Mouse (Mus musculus) urinary bladder, postnatal 14 days (tissue): ENCODE measurements around the gene Col4a6.

ENCODE experiments used
- DNase-seq: peaks from one replicate; pipeline ENCODE4 v3.0.0; 2021; ENCODE audit warnings: low spot score

The Col4a6 gene

GRCm38 (mm10) chrX:141249636-141250035 lies 224.2 kb downstream of the Col4a6 start:
- DNase-seq: no peak

- peak; percentile 20 for DNase-seq
Measured at GRCm38 (mm10) chrX:141236564-141237333, 237.1 kb downstream of the Col4a6 start.

GRCm38 (mm10) chrX:141228169-141228568 lies 245.7 kb downstream of the Col4a6 start:
- no peak for DNase-seq

GRCm38 (mm10) chrX:141212802-141213201 lies 261.1 kb downstream of the Col4a6 start:
- peak; percentile 51 for DNase-seq

- no peak for DNase-seq
Measured at GRCm38 (mm10) chrX:141198993-141199392, 274.9 kb downstream of the Col4a6 start.

- no peak for DNase-seq
Measured at GRCm38 (mm10) chrX:141195036-141195435, 278.8 kb downstream of the Col4a6 start.

- DNase-seq: peak; percentile 12
Measured at GRCm38 (mm10) chrX:141175353-141175752, 298.5 kb downstream of the Col4a6 start.

GRCm38 (mm10) chrX:141165067-141165466 lies 308.8 kb downstream of the Col4a6 start:
- no peak for DNase-seq

- DNase-seq: no peak
Measured at GRCm38 (mm10) chrX:141160371-141160770, 313.5 kb downstream of the Col4a6 start.

- DNase-seq: no peak
Measured at GRCm38 (mm10) chrX:141158160-141158559, 315.7 kb downstream of the Col4a6 start.

GRCm38 (mm10) chrX:141157626-141158025 lies 316.2 kb downstream of the Col4a6 start:
- no peak for DNase-seq

GRCm38 (mm10) chrX:141156696-141157095 lies 317.2 kb downstream of the Col4a6 start:
- no peak for DNase-seq

GRCm38 (mm10) chrX:141151182-141151581 lies 322.7 kb downstream of the Col4a6 start:
- no peak for DNase-seq

GRCm38 (mm10) chrX:141150290-141150689 lies 323.6 kb downstream of the Col4a6 start:
- no peak for DNase-seq

GRCm38 (mm10) chrX:141149705-141150104 lies 324.2 kb downstream of the Col4a6 start:
- DNase-seq: no peak
